Comparison of ENCODE assay signal across 8 mouse cellular contexts in the genomic region with DNA sequence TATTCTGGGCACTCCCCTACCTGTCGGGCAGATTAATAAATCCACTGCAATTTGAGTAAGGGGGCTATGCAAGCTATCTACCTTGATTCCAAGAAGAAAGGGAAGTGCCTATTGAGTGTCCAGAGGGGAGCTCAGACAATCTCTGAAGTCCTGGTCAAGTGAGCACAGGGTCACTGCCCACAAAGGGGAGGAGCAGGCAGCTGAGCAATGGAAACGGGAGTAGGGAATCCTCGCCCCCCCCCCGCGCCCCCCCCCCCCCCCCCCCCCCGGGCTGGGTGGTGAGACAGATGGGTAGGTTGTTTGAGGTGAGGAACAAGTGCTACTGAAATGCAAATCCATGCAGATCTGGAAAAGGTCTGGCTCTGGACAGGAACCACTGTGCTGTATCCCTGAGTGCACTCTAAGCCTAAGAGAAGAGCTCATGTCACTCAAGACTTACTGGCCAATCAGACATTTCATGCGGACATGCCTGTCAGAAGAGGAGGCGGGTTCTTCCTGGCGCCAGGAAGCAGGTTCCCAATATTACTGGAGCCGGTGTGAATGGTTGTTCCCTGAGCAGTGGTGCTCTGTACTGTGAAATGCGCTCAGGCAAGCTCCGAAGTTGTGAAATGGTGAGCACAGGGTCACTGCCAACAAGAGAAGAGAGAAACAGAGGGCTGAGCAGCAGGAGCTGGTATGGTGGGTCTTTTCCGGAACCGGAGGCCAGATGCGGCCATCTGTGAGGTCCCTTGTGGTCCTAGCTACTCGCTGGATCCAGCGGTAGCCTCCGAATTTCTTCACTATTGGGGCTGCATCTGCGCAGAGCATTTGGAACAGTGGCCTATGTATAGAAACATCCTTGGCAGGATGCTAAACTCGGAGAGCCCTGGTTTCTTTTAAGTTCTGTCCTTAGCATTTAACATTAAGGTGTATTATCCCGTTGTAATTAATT. TPM values are rescaled to one million over a fixed set of nuclear protein-coding genes. Genes with fewer than 3 reads are reported as not detected.
DNase-seq lines count a peak whose midpoint lies in the region; ATAC-seq and TF ChIP-seq lines count a peak whose summit lies in the region.

No protein-coding gene starts in this region.

- H3K27me3 ChIP-seq in lung, embryonic 15.5 days = no peaks in the 10 kb centered on the region
- no peaks in the 10 kb centered on the region for H3K27me3 ChIP-seq in heart, embryonic 15.5 days

- no peak overlapping the region for H3K9ac ChIP-seq in lung, embryonic 15.5 days
- H3K9ac ChIP-seq in heart, embryonic 15.5 days = no peak overlapping the region

- H3K9me3 ChIP-seq in lung, embryonic 15.5 days = no peaks in the 10 kb centered on the region
- no peaks in the 10 kb centered on the region for H3K9me3 ChIP-seq in heart, embryonic 15.5 days (replicated peaks)

- H3K4me2 ChIP-seq in lung, embryonic 15.5 days = peak overlapping the region; percentile 36
- H3K4me2 ChIP-seq in heart, embryonic 15.5 days = peak overlapping the region; percentile 44

- no peak for DNase-seq in lung, postnatal 4 days
- DNase-seq in cerebellum, adult 9-11 months = peak; percentile 20
- no peak for DNase-seq in layer of hippocampus, adult 2 months (ENCODE audit: low spot score in 2 of 2)
- peak; percentile 47 for DNase-seq in lung, postnatal 36 days
- DNase-seq in testis, postnatal 10 days (ENCODE audit: low spot score) = peak; percentile 54
- DNase-seq in urinary bladder, postnatal 25 days (ENCODE audit: low spot score) = no peak

- no peak for TF ChIP-seq CTCF in layer of hippocampus, adult 2 months (conservative IDR thresholded peaks at IDR 0.05)

- no peak overlapping the region for H3K27ac ChIP-seq in lung, embryonic 15.5 days
- no peak overlapping the region for H3K27ac ChIP-seq in heart, embryonic 15.5 days
- no peak overlapping the region for H3K27ac ChIP-seq in layer of hippocampus, adult 2 months

- no peaks in the 10 kb centered on the region for H3K4me1 ChIP-seq in lung, embryonic 15.5 days
- H3K4me1 ChIP-seq in heart, embryonic 15.5 days (replicated peaks) = no peaks in the 10 kb centered on the region

- H3K36me3 ChIP-seq in lung, embryonic 15.5 days = no peaks in the 10 kb centered on the region
- no peaks in the 10 kb centered on the region for H3K36me3 ChIP-seq in heart, embryonic 15.5 days

- 20% methylated on average over 19 of the region's 21 CpGs for WGBS in lung, embryonic 15.5 days
- 23% methylated on average over 17 of the region's 21 CpGs for WGBS in heart, embryonic 15.5 days

- H3K4me3 ChIP-seq in lung, embryonic 15.5 days = peak overlapping the region; percentile 30
- H3K4me3 ChIP-seq in heart, embryonic 15.5 days = peak overlapping the region; percentile 36
- H3K4me3 ChIP-seq in layer of hippocampus, adult 2 months = peak overlapping the region; percentile 34; the same call in 1 of the 2 replicates

- peak; percentile 62 for ATAC-seq in lung, embryonic 15.5 days (ENCODE audit: borderline replicate concordance, extremely low read depth, low FRiP score, low TSS enrichment)
- peak; percentile 55 for ATAC-seq in heart, embryonic 15.5 days (replicated peaks; ENCODE audit: insufficient number of reproducible peaks, insufficient read depth, low FRiP score, low read depth)

RNA-seq across cellular contexts. Expression of gene Vmn2r17, which starts 47.4 kb away (rescaled TPM):
- polyA plus RNA-seq in lung, embryonic 15.5 days (2015; fragmentation: Nextera tagmentation; extraction: Ambion mirVana) = not detected in 2 replicates
- not detected in 2 replicates for polyA plus RNA-seq in heart, embryonic 15.5 days (2015; fragmentation: Nextera tagmentation; extraction: Ambion mirVana)
- not detected for total RNA-seq in layer of hippocampus, adult 2 months (2021)

Comparison
In these comparisons a context has a peak if more than half of its experiments do, and no peak if none do; other contexts are left out.
1. DNase-seq: peak in cerebellum, adult 9-11 months (single experiment), lung, postnatal 36 days (single experiment) and testis, postnatal 10 days (single experiment); none in lung, postnatal 4 days (0 of 2), layer of hippocampus, adult 2 months (0 of 2) and urinary bladder, postnatal 25 days (single experiment).
2. Peak in every context shown above with its lines, with median percentiles within 50 percentile points of each other: H3K4me3 ChIP-seq.